Mouse (Mus musculus): ENCODE data around the gene Tef. TPM values are rescaled to one million over a fixed set of nuclear protein-coding genes. Genes with fewer than 3 reads are reported as not detected.
A peak's percentile ranks its signal among the peaks of the same experiment; 100 is the strongest.

Gene Tef
- polyA plus RNA-seq, 1 experiment from 2014 or later, result 32.4 TPM

- peak; percentile 81 for ATAC-seq (ENCODE audit: low FRiP score, low read depth)
- Histone ChIP-seq H3K4me1 (peaks cover 18% of the 10 kb centered on the region), H3K36me3 (peaks cover 30% of the 10 kb centered on the region), H3K4me2 (replicated peaks) (peak within 1 kb of the TSS; percentile 91), H3K4me3 (peak within 1 kb of the TSS; percentile 95), H3K27me3 (no peaks in the 10 kb centered on the region), H3K27ac (replicated peaks) (peak within 1 kb of the TSS; percentile 96), H3K9me3 (no peaks in the 10 kb centered on the region), H3K9ac (replicated peaks) (peak within 1 kb of the TSS; percentile 84)
- WGBS, result 1% methylated on average over 53 of the region's 53 CpGs
Observed at GRCm38 (mm10) chr15:81872262-81873136, 70.3 kb downstream of the Tef start, which contains the start of gene Aco2. Gene Aco2 (plus strand): TSS chr15:81872309.

Other genes with a start within 250 kb of the Tef start
- gene Ep300, start 217.1 kb upstream of the Tef start, polyA plus RNA-seq (2016; fragmentation: Nextera tagmentation; extraction: Ambion mirVana), result 27.2 and 30.9 TPM in 2 replicates
- 34.5 and 36.8 TPM in 2 replicates for gene L3mbtl2, start 138.5 kb upstream of the Tef start, polyA plus RNA-seq (2016; fragmentation: Nextera tagmentation; extraction: Ambion mirVana)
- gene Chadl, start 105.1 kb upstream of the Tef start, polyA plus RNA-seq (2016; fragmentation: Nextera tagmentation; extraction: Ambion mirVana), result 3.4 and 5.6 TPM in 2 replicates
- gene Zc3h7b, start 57.4 kb upstream of the Tef start, polyA plus RNA-seq (2016; fragmentation: Nextera tagmentation; extraction: Ambion mirVana), result 49.6 and 50.4 TPM in 2 replicates
- 161 and 165 TPM in 2 replicates for gene Rangap1, start 56.9 kb upstream of the Tef start, polyA plus RNA-seq (2016; fragmentation: Nextera tagmentation; extraction: Ambion mirVana)
- gene Tob2, start 56.4 kb downstream of the Tef start, polyA plus RNA-seq (2016; fragmentation: Nextera tagmentation; extraction: Ambion mirVana), result 20.9 and 22.2 TPM in 2 replicates
- gene Phf5a, start 69.5 kb downstream of the Tef start, polyA plus RNA-seq (2016; fragmentation: Nextera tagmentation; extraction: Ambion mirVana), result 129 and 133 TPM in 2 replicates
- 170 and 177 TPM in 2 replicates for gene Aco2, start 69.9 kb downstream of the Tef start, polyA plus RNA-seq (2016; fragmentation: Nextera tagmentation; extraction: Ambion mirVana)
- 60.8 and 71.6 TPM in 2 replicates for gene Polr3h, start 123.8 kb downstream of the Tef start, polyA plus RNA-seq (2016; fragmentation: Nextera tagmentation; extraction: Ambion mirVana)
- 38.0 and 40.2 TPM in 2 replicates for gene Csdc2, start 134.3 kb downstream of the Tef start, polyA plus RNA-seq (2016; fragmentation: Nextera tagmentation; extraction: Ambion mirVana)
- gene Pmm1, start 158.5 kb downstream of the Tef start, polyA plus RNA-seq (2016; fragmentation: Nextera tagmentation; extraction: Ambion mirVana), result 26.6 and 30.4 TPM in 2 replicates
- gene 1700029P11Rik, start 178.1 kb downstream of the Tef start, polyA plus RNA-seq (2016; fragmentation: Nextera tagmentation; extraction: Ambion mirVana), result not detected in 2 replicates
- 50.2 and 50.5 TPM in 2 replicates for gene Xrcc6, start 185.4 kb downstream of the Tef start, polyA plus RNA-seq (2016; fragmentation: Nextera tagmentation; extraction: Ambion mirVana)
- gene Desi1, start 231.4 kb downstream of the Tef start, polyA plus RNA-seq (2016; fragmentation: Nextera tagmentation; extraction: Ambion mirVana), result 39.9 and 43.0 TPM in 2 replicates
- 183 and 196 TPM in 2 replicates for gene Snu13, start 245.2 kb downstream of the Tef start, polyA plus RNA-seq (2016; fragmentation: Nextera tagmentation; extraction: Ambion mirVana)